Mouse (Mus musculus) liver, embryonic 13.5 days (tissue): Measurements from ENCODE around the gene Echdc2. TPM values are rescaled to one million over a fixed set of nuclear protein-coding genes. Genes with fewer than 3 reads are reported as not detected.

Source experiments
- ATAC-seq: fragments of 200-750 bp; cut with Nextera tagmentation; 2 replicates; pipeline ENCODE4 v1.8.0; 2017; ENCODE audit warnings: low read depth, mild to moderate bottlenecking, moderate number of reproducible peaks, moderate library complexity
- DNase-seq: peaks from one replicate; pipeline ENCODE4 v3.0.0; 2022
- H3K27ac ChIP-seq: fragments of 300-500 bp; sonication (generic); 2 replicates; pipeline ENCODE4 v1.5.1; 2015; ENCODE audit warnings: moderate library complexity, mild to moderate bottlenecking, inconsistent platforms
- H3K27me3 ChIP-seq: fragments of 300-500 bp; sonication (generic); 2 replicates; pipeline ENCODE4 v1.6.1; 2015; ENCODE audit warnings: mild to moderate bottlenecking, inconsistent platforms
- H3K36me3 ChIP-seq: fragments of 300-500 bp; sonication (generic); 2 replicates; pipeline ENCODE4 v1.6.1; 2015; ENCODE audit warnings: mild to moderate bottlenecking, inconsistent platforms
- H3K4me1 ChIP-seq: fragments of 300-500 bp; sonication (generic); replicated peaks from 2 replicates; pipeline ENCODE4 v1.6.1; 2015; ENCODE audit warnings: inconsistent platforms
- H3K4me2 ChIP-seq: fragments of 300-500 bp; sonication (generic); 2 replicates; pipeline ENCODE4 v1.6.1; 2015; ENCODE audit warnings: inconsistent platforms, mild to moderate bottlenecking, moderate library complexity
- H3K4me3 ChIP-seq: fragments of 300-500 bp; sonication (generic); replicated peaks from 2 replicates; pipeline ENCODE4 v1.5.1; 2015; ENCODE audit warnings: mild to moderate bottlenecking, inconsistent platforms
- H3K9ac ChIP-seq: fragments of 300-500 bp; sonication (generic); 2 replicates; pipeline ENCODE4 v1.6.1; 2015; ENCODE audit warnings: mild to moderate bottlenecking, inconsistent platforms
- H3K9me3 ChIP-seq: fragments of 300-500 bp; sonication (generic); replicated peaks from 2 replicates; pipeline ENCODE4 v1.6.1; 2016; ENCODE audit warnings: inconsistent platforms
- WGBS: fragments of 180-500 bp; shearing (Covaris S2); methylation state at CpG from one replicate; pipeline ENCODE4 v1.1.7; 2015; ENCODE audit not compliant: insufficient replicate concordance; 5-methylcytosine and 5-hydroxymethylcytosine counted together
- polyA plus RNA-seq: library from polyadenylated mRNA; unstranded; fragments of >200 nt; fragmentation: Nextera tagmentation; extraction: Ambion mirVana; gene quantifications from 2 replicates; pipeline ENCODE4 v1.2.1, GENCODE M21; 2015

Echdc2 gene
- polyA plus RNA-seq, 1 experiment from 2014 or later, result 10.2 TPM

DNA sequence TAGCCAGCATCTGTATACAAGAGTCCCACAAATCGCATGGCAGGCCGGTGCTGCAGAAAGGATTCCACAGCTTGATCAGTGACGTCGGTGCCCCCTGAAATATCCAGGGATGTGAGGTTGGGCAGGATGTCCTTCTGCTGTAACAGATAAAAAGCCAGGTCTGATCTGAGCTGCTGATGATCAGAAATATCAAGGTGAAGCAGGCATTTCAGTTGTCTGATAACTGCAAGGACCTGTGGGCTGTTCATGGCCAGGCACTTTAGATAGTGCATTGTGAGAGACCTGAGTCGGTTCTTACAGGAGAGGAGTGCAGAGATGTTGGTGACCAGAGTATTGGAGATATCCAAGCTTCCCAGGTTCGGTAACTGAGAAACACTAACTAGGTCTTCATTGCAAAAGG lies 39.4 kb downstream of the Echdc2 start:
- Histone ChIP-seq H3K4me1 (peaks cover 5% of the 10 kb centered on the region; the same call in 1 of the 2 replicates), H3K9me3 (no peaks in the 10 kb centered on the region), H3K9ac (no peak overlapping the region), H3K4me2 (no peak overlapping the region), H3K27me3 (no peaks in the 10 kb centered on the region), H3K27ac (no peak overlapping the region), H3K36me3 (no peaks in the 10 kb centered on the region), H3K4me3 (no peak overlapping the region)
- WGBS, result 49% methylated on average over 6 of the region's 6 CpGs
- DNase-seq (no peak), ATAC-seq (no peak)

DNA sequence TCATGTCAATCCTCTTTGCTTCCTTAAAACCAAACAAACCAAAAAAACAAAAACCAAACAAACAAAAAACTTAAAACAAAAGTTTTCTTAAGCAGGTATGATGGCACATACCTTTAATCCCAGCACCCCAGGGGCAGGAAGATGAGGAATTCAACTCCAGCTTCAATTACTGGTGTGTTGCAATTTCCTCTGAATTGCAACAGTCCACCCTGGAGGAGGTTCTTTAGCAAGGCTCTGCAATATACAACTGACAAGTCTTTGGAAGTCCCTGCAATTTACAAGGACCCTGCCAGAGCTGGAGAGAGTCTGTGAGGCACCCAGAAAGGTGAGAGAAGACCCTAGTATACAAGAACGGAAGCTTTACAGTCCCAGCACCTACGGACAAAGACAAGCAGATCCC lies 47.8 kb downstream of the Echdc2 start:
- Histone ChIP-seq H3K9me3 (no peaks in the 10 kb centered on the region), H3K27ac (no peak overlapping the region), H3K9ac (no peak overlapping the region), H3K4me3 (no peak overlapping the region), H3K4me1 (peaks cover 5% of the 10 kb centered on the region), H3K27me3 (peaks cover 35% of the 10 kb centered on the region), H3K4me2 (no peak overlapping the region), H3K36me3 (no peaks in the 10 kb centered on the region)
- ATAC-seq, result no peak
- DNase-seq, result no peak
- 61% methylated on average over 2 of the region's 2 CpGs for WGBS

DNA sequence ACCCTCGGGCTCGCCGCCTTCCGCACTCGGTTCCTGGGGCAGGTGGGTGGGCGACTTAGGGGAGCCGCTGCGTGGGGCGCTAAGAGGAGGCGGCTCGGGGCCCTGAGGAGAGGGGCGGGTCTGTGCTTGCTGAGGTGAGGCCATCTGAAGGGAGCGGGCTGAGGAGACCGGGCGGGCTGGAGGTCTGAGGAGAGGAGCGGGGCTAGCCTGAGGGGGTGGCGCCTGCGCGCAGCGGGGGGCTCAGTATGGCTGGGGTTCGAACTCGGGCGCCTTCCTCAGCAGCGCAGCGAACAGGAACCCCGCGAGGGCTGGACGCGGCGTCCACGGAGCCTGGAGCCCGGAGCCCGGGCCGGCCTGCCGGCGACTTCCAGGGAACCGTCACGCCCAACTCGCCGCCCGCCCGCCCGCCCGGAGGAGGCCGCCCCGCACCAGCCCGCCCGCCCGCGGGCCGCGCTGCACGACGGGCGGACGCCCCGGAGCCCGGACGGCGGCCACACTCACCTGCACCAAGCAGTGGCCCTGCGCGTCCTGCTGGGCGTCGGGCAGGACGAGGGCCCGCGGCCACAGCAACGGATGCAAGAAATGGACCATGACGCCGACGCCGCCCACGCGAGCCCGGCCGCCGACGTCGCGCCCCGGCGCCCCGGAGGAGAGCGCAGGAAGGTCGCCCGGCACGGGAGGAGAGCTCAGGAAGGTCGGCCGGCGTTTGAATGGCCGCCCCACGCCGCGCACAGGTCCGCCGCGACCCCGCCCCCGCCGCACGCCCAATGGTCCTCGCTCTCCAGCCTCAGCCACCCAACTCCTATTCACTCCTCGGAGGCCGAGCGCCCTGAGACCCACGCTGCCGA lies 52.3 kb downstream of the Echdc2 start, which contains the start of gene Zyg11a:
Zyg11a (minus strand) TSS at position 717 of the 848 bp plus-strand sequence.
- Histone ChIP-seq H3K4me1 (peaks cover 7% of the 10 kb centered on the region), H3K9me3 (no peaks in the 10 kb centered on the region), H3K36me3 (no peaks in the 10 kb centered on the region), H3K27ac (no peak within 1 kb of the TSS), H3K27me3 (peaks cover 64% of the 10 kb centered on the region), H3K4me3 (peak within 1 kb of the TSS; percentile 57), H3K4me2 (peak within 1 kb of the TSS; percentile 65), H3K9ac (peak within 1 kb of the TSS; percentile 36; the same call in 1 of the 2 replicates)
- ATAC-seq (no peak), DNase-seq (no peak)
- WGBS, result 2% methylated on average over 99 of the region's 107 CpGs

DNA sequence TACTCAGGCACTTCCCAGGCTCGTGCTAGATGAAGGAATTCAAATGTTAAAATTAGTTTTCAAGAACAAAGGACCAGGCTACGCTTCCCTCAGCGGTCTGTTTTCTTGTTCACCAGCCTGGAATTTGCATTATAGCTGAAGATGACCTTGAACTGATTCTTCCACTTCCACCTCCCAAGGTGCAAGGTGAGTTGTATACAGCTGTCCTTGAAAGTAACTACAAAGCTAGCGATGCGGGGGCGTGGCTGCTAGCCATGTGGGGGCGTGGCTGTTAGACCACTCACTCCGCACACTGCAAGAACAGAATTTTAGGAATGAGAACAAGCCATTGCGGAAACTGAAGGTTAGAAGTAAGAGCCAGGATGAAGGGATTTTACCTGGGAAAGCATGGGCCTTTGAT lies 53.8 kb downstream of the Echdc2 start:
- Histone ChIP-seq H3K9me3 (no peaks in the 10 kb centered on the region), H3K4me3 (no peak overlapping the region), H3K27me3 (peaks cover 64% of the 10 kb centered on the region), H3K4me2 (no peak overlapping the region), H3K36me3 (no peaks in the 10 kb centered on the region), H3K4me1 (peaks cover 7% of the 10 kb centered on the region), H3K9ac (no peak overlapping the region), H3K27ac (no peak overlapping the region)
- DNase-seq (no peak), ATAC-seq (no peak)
- WGBS, result 15% methylated on average over 9 of the region's 9 CpGs

DNA sequence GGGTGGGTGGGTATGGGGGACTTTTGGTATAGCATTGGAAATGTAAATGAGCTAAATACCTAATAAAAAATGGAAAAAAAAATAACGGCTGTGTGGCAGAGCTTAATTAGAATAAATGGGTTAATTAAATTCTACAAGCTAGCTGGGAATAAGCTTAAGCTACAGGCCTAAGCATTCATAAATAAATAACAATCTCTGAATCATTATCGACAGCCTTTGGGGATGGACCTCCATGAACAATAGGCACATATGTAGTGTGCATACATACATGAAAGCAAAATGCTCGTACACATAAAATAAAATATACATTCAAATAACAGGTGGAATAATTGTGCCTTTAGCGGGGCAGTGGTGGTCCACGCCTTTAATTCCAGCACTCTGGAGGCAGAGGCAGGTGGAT lies 57.3 kb downstream of the Echdc2 start:
- 69% methylated on average over 5 of the region's 5 CpGs for WGBS
- ATAC-seq (no peak), DNase-seq (no peak)
- Histone ChIP-seq H3K36me3 (no peaks in the 10 kb centered on the region), H3K4me1 (peaks cover 11% of the 10 kb centered on the region), H3K27ac (no peak overlapping the region), H3K9ac (no peak overlapping the region), H3K27me3 (peaks cover 34% of the 10 kb centered on the region), H3K4me3 (no peak overlapping the region), H3K4me2 (no peak overlapping the region), H3K9me3 (no peaks in the 10 kb centered on the region)

DNA sequence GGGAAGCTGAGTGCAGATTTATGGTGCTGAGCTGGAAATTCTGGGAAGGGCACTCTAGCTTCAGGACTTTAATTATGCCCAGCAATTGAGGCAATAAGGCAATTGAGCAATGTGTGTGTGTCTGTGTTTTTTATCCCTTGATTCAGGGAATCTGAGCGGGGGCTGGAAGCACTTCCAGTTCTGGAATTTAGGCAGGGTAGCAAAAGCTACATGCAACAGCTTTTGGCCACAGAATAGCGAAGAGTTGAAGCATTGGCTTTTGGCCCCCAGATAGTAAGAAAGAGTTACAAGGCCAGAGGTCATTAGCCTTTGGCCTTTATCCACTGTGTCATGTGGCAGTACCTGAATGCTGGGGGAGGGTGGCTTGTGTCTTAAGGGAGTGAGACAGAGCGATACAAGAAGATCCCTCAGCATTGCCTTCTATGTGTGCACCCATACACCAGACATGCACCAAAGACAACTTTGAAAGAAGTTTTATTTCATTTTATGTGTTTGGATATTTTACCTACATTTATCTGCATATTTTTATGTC lies 60.2 kb downstream of the Echdc2 start:
- no peak overlapping the region for H3K4me3 ChIP-seq
- WGBS, result 69% methylated on average over 3 of the region's 3 CpGs
- no peak overlapping the region for H3K9ac ChIP-seq
- H3K27me3 ChIP-seq, result peaks cover 7% of the 10 kb centered on the region
- 0 out of 2 replicates have a peak, but pooled peaks cover 4% of the 10 kb centered on the region for H3K4me1 ChIP-seq
- no peak overlapping the region for H3K27ac ChIP-seq
- H3K9me3 ChIP-seq, result no peaks in the 10 kb centered on the region
- H3K36me3 ChIP-seq, result no peaks in the 10 kb centered on the region
- DNase-seq (no peak), ATAC-seq (no peak)
- H3K4me2 ChIP-seq, result no peak overlapping the region

Other genes starting within 250 kb of the Echdc2 start
- gene Cpt2, start 241.8 kb upstream of the Echdc2 start, polyA plus RNA-seq, result 37.0 and 45.1 TPM in 2 replicates
- gene Slc1a7, start 197.1 kb upstream of the Echdc2 start, polyA plus RNA-seq, result not detected in 2 replicates
- gene Podn, start 69.0 kb upstream of the Echdc2 start, polyA plus RNA-seq, result 0.28 TPM in 1 of 2 replicates, not detected in the other
- gene Scp2, start 20.4 kb upstream of the Echdc2 start, polyA plus RNA-seq, result 244 and 259 TPM in 2 replicates
- gene Zyg11a, start 52.6 kb downstream of the Echdc2 start, polyA plus RNA-seq, result 0.09 and 0.10 TPM in 2 replicates
- gene Zyg11b, start 135.7 kb downstream of the Echdc2 start, polyA plus RNA-seq, result 2.1 and 2.7 TPM in 2 replicates
- gene Coa7, start 162.7 kb downstream of the Echdc2 start, polyA plus RNA-seq, result 30.8 and 32.6 TPM in 2 replicates
- gene Shisal2a, start 217.9 kb downstream of the Echdc2 start, polyA plus RNA-seq, result 0.20 and 0.53 TPM in 2 replicates
- gene Gpx7, start 241.5 kb downstream of the Echdc2 start, polyA plus RNA-seq, result 10.4 and 12.4 TPM in 2 replicates